Mouse (Mus musculus) cerebellum, adult 2 months (tissue): ENCODE results near the gene Atxn3.

Source experiments
- CTCF ChIP-seq: fragments of 200-500 bp; IDR thresholded peaks from 2 replicates; pipeline ENCODE4 v1.5.1; 2011; ENCODE audit warnings: low read depth, mild to moderate bottlenecking, control low read depth, low read length, moderate library complexity, borderline replicate concordance; ENCODE audit not compliant: insufficient read depth
- POLR2A ChIP-seq: fragments of 200-500 bp; IDR thresholded peaks from 2 replicates; pipeline ENCODE4 v1.6.1; 2011; ENCODE audit warnings: low read length, control low read depth, borderline replicate concordance; ENCODE audit not compliant: insufficient read depth

DNA sequence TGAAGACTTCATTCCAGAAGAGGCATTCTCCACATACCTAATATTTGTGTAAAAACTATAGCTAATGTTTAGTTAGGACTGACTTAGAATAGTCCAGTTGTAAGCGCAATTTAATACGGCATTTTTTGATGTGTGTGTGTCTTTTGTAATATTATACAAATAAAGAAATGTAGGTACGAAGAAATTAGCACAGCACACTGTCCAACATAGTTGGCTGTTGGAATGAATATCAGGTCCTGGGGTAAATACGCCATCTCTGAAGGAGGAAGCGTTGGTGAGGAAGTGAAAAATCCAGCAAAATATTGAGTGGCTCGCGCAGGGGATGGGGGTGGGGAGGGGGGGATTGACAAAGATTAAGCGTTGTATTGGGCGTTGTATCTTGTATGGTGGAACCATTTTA is 510 bp upstream of the Atxn3 start:
- TF ChIP-seq CTCF (no peak), POLR2A (no peak)
